Mouse (Mus musculus): Measurements from ENCODE around the gene Ston1. TPM values are rescaled to one million over a fixed set of nuclear protein-coding genes. Genes with fewer than 3 reads are reported as not detected.
A peak's percentile ranks its signal among the peaks of the same experiment; 100 is the strongest.

The Ston1 gene
- polyA plus RNA-seq, 1 experiment, result 16.6 TPM

GRCm38 (mm10) chr17:88641012-88641411 is 43.5 kb downstream of the Ston1 start:
- Histone ChIP-seq H3K4me3 (no peak overlapping the region), H3K79me2 (ENCODE audit: control insufficient read depth, insufficient read depth) (peaks cover 9% of the 10 kb centered on the region), H3ac (ENCODE audit: control insufficient read depth, insufficient read length) (no peak overlapping the region), H3K27me3 (ENCODE audit: control insufficient read depth, insufficient read depth, insufficient read length) (no peaks in the 10 kb centered on the region), H3K4me2 (ENCODE audit: low read depth) (no peak overlapping the region), H3K36me3 (ENCODE audit: control insufficient read depth, insufficient read depth) (peaks cover 11% of the 10 kb centered on the region)
- TF ChIP-seq POLR2A (IDR thresholded peaks at IDR 0.05; ENCODE audit: insufficient read length, low read depth) (no peak), E2F4 (IDR thresholded peaks at IDR 0.05; ENCODE audit: insufficient read depth) (no peak), MYOD1 (IDR thresholded peaks at IDR 0.05; ENCODE audit: control insufficient read depth in 1 of 3, insufficient read length in 2 of 3, low read depth in 2 of 3) (no peak), USF1 (IDR thresholded peaks at IDR 0.05; ENCODE audit: low read depth) (no peak), MAX (IDR thresholded peaks at IDR 0.05; ENCODE audit: low read depth) (no peak), POLR2AphosphoS2 (IDR thresholded peaks at IDR 0.05; ENCODE audit: insufficient read length, low read depth) (no peak), TCF3 (IDR thresholded peaks at IDR 0.05; ENCODE audit: insufficient read length, low read depth) (no peak), CEBPB (IDR thresholded peaks at IDR 0.05; ENCODE audit: insufficient read depth, poor library complexity, severe bottlenecking) (no peak), REST (IDR thresholded peaks at IDR 0.05; ENCODE audit: insufficient read depth, insufficient read length) (no peak), MYOG (IDR thresholded peaks at IDR 0.05; ENCODE audit: control insufficient read depth in 1 of 3, insufficient read depth in 1 of 3, insufficient read length in 2 of 3, low read depth in 2 of 3) (no peak), TCF12 (IDR thresholded peaks at IDR 0.05; ENCODE audit: insufficient read depth, poor library complexity, severe bottlenecking) (no peak), SRF (IDR thresholded peaks at IDR 0.05; ENCODE audit: control insufficient read depth, insufficient read length, low read depth) (no peak)

DNA sequence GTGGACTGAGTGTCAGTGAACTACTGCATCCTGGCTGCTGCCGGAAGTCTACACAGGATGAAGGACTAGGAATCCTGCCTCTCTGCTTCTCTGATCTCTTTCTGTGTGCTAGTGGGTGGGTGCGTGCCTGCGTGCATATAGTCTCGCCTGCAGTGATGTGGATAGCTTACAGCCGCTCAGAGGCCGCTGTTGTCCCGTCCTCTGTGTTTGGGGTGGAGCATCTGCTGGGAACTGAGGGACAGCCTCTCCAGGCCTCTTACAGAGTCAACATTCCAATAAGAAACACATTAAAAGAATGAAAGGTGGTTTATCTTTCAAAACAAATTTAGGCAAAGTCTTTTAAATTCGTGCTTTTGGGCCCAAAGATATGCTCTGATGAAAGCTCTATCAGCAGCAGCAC is 44.4 kb downstream of the Ston1 start:
- H3K79me2 ChIP-seq (ENCODE audit: control insufficient read depth, insufficient read depth), result peaks cover 9% of the 10 kb centered on the region
- no peak for TF ChIP-seq POLR2AphosphoS2 (IDR thresholded peaks at IDR 0.05; ENCODE audit: insufficient read length, low read depth)
- TF ChIP-seq SRF (IDR thresholded peaks at IDR 0.05; ENCODE audit: control insufficient read depth, insufficient read length, low read depth), result no peak
- TF ChIP-seq REST (IDR thresholded peaks at IDR 0.05; ENCODE audit: insufficient read depth, insufficient read length), result no peak
- no peak for TF ChIP-seq POLR2A (IDR thresholded peaks at IDR 0.05; ENCODE audit: insufficient read length, low read depth)
- no peak for TF ChIP-seq MYOD1 (IDR thresholded peaks at IDR 0.05; ENCODE audit: control insufficient read depth in 1 of 3, insufficient read length in 2 of 3, low read depth in 2 of 3)
- no peak for TF ChIP-seq TCF12 (IDR thresholded peaks at IDR 0.05; ENCODE audit: insufficient read depth, poor library complexity, severe bottlenecking)
- TF ChIP-seq USF1 (IDR thresholded peaks at IDR 0.05; ENCODE audit: low read depth), result no peak
- TF ChIP-seq MAX (IDR thresholded peaks at IDR 0.05; ENCODE audit: low read depth), result no peak
- no peak for TF ChIP-seq CEBPB (IDR thresholded peaks at IDR 0.05; ENCODE audit: insufficient read depth, poor library complexity, severe bottlenecking)
- TF ChIP-seq E2F4 (IDR thresholded peaks at IDR 0.05; ENCODE audit: insufficient read depth), result no peak
- no peak for TF ChIP-seq TCF3 (IDR thresholded peaks at IDR 0.05; ENCODE audit: insufficient read length, low read depth)
- TF ChIP-seq MYOG (IDR thresholded peaks at IDR 0.05; ENCODE audit: control insufficient read depth in 1 of 3, insufficient read depth in 1 of 3, insufficient read length in 2 of 3, low read depth in 2 of 3), result no peak
- H3K4me3 ChIP-seq, result no peak overlapping the region
- no peaks in the 10 kb centered on the region for H3K27me3 ChIP-seq (ENCODE audit: control insufficient read depth, insufficient read depth, insufficient read length)
- peaks cover 11% of the 10 kb centered on the region for H3K36me3 ChIP-seq (ENCODE audit: control insufficient read depth, insufficient read depth)
- no peak overlapping the region for H3ac ChIP-seq (ENCODE audit: control insufficient read depth, insufficient read length)
- no peak overlapping the region for H3K4me2 ChIP-seq (ENCODE audit: low read depth)

GRCm38 (mm10) chr17:88644876-88645275 is 47.4 kb downstream of the Ston1 start:
- no peaks in the 10 kb centered on the region for H3K27me3 ChIP-seq (ENCODE audit: control insufficient read depth, insufficient read depth, insufficient read length)
- no peak overlapping the region for H3K4me2 ChIP-seq (ENCODE audit: low read depth)
- H3K36me3 ChIP-seq (ENCODE audit: control insufficient read depth, insufficient read depth), result no peaks in the 10 kb centered on the region

DNA sequence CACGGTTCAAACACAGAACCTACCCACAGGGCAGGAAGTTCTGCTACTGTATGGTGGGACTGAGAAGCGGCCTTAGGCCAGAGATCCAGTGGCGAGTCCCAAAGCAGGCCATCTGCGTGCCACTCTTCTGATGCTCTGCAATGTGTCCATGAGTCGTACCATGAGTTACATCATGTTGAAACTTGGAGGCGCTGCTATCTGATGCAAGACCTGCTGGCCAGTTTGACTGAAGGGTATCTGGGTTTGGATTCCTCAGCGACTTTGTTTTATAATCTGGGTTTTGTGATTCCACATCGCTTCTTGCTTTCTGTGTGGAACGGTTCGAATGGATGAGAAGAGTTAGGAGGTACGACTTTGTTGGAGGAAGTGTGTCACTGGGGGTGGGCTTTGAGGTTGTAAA is 47.8 kb downstream of the Ston1 start:
- Histone ChIP-seq H3K4me3 (no peak overlapping the region), H3K36me3 (ENCODE audit: control insufficient read depth, insufficient read depth) (no peaks in the 10 kb centered on the region), H3K27me3 (ENCODE audit: control insufficient read depth, insufficient read depth, insufficient read length) (no peaks in the 10 kb centered on the region), H3K4me2 (ENCODE audit: low read depth) (no peak overlapping the region), H3ac (ENCODE audit: control insufficient read depth, insufficient read length) (no peak overlapping the region), H3K79me2 (ENCODE audit: control insufficient read depth, insufficient read depth) (no peaks in the 10 kb centered on the region)
- peak; percentile 43; the same call in 1 of the 2 replicates for TF ChIP-seq CEBPB (IDR thresholded peaks at IDR 0.05; ENCODE audit: insufficient read depth, poor library complexity, severe bottlenecking)
- no peak for TF ChIP-seq POLR2A (IDR thresholded peaks at IDR 0.05; ENCODE audit: insufficient read length, low read depth)
- TF ChIP-seq USF1 (IDR thresholded peaks at IDR 0.05; ENCODE audit: low read depth), result no peak

More at GRCm38 (mm10) chr17:88644876-88645275, 47.4 kb downstream of the Ston1 start:
- Histone ChIP-seq H3K4me3 (no peak overlapping the region), H3ac (ENCODE audit: control insufficient read depth, insufficient read length) (no peak overlapping the region), H3K79me2 (ENCODE audit: control insufficient read depth, insufficient read depth) (no peaks in the 10 kb centered on the region)
- no peak for TF ChIP-seq CEBPB (IDR thresholded peaks at IDR 0.05; ENCODE audit: insufficient read depth, poor library complexity, severe bottlenecking)
- TF ChIP-seq USF1 (IDR thresholded peaks at IDR 0.05; ENCODE audit: low read depth), result no peak
- no peak for TF ChIP-seq MYOD1 (IDR thresholded peaks at IDR 0.05; ENCODE audit: control insufficient read depth in 1 of 3, insufficient read length in 2 of 3, low read depth in 2 of 3)
- TF ChIP-seq MAX (IDR thresholded peaks at IDR 0.05; ENCODE audit: low read depth), result no peak
- no peak for TF ChIP-seq REST (IDR thresholded peaks at IDR 0.05; ENCODE audit: insufficient read depth, insufficient read length)
- TF ChIP-seq TCF3 (IDR thresholded peaks at IDR 0.05; ENCODE audit: insufficient read length, low read depth), result no peak
- TF ChIP-seq E2F4 (IDR thresholded peaks at IDR 0.05; ENCODE audit: insufficient read depth), result no peak
- no peak for TF ChIP-seq MYOG (IDR thresholded peaks at IDR 0.05; ENCODE audit: control insufficient read depth in 1 of 3, insufficient read depth in 1 of 3, insufficient read length in 2 of 3, low read depth in 2 of 3)
- TF ChIP-seq TCF12 (IDR thresholded peaks at IDR 0.05; ENCODE audit: insufficient read depth, poor library complexity, severe bottlenecking), result no peak
- no peak for TF ChIP-seq POLR2A (IDR thresholded peaks at IDR 0.05; ENCODE audit: insufficient read length, low read depth)
- TF ChIP-seq SRF (IDR thresholded peaks at IDR 0.05; ENCODE audit: control insufficient read depth, insufficient read length, low read depth), result no peak
- TF ChIP-seq POLR2AphosphoS2 (IDR thresholded peaks at IDR 0.05; ENCODE audit: insufficient read length, low read depth), result no peak

GRCm38 (mm10) chr17:88647149-88647548 is 49.7 kb downstream of the Ston1 start:
- Histone ChIP-seq H3K36me3 (ENCODE audit: control insufficient read depth, insufficient read depth) (no peaks in the 10 kb centered on the region), H3K27me3 (ENCODE audit: control insufficient read depth, insufficient read depth, insufficient read length) (no peaks in the 10 kb centered on the region)
- no peak for TF ChIP-seq POLR2AphosphoS2 (IDR thresholded peaks at IDR 0.05; ENCODE audit: insufficient read length, low read depth)
- no peak for TF ChIP-seq MYOD1 (IDR thresholded peaks at IDR 0.05; ENCODE audit: control insufficient read depth in 1 of 3, insufficient read length in 2 of 3, low read depth in 2 of 3)
- no peak for TF ChIP-seq USF1 (IDR thresholded peaks at IDR 0.05; ENCODE audit: low read depth)
- no peak for TF ChIP-seq REST (IDR thresholded peaks at IDR 0.05; ENCODE audit: insufficient read depth, insufficient read length)
- no peak for TF ChIP-seq MAX (IDR thresholded peaks at IDR 0.05; ENCODE audit: low read depth)
- TF ChIP-seq MYOG (IDR thresholded peaks at IDR 0.05; ENCODE audit: control insufficient read depth in 1 of 3, insufficient read depth in 1 of 3, insufficient read length in 2 of 3, low read depth in 2 of 3), result no peak
- no peak for TF ChIP-seq POLR2A (IDR thresholded peaks at IDR 0.05; ENCODE audit: insufficient read length, low read depth)
- no peak for TF ChIP-seq TCF3 (IDR thresholded peaks at IDR 0.05; ENCODE audit: insufficient read length, low read depth)
- no peak for TF ChIP-seq E2F4 (IDR thresholded peaks at IDR 0.05; ENCODE audit: insufficient read depth)
- no peak for TF ChIP-seq CEBPB (IDR thresholded peaks at IDR 0.05; ENCODE audit: insufficient read depth, poor library complexity, severe bottlenecking)
- no peak for TF ChIP-seq SRF (IDR thresholded peaks at IDR 0.05; ENCODE audit: control insufficient read depth, insufficient read length, low read depth)
- no peak for TF ChIP-seq TCF12 (IDR thresholded peaks at IDR 0.05; ENCODE audit: insufficient read depth, poor library complexity, severe bottlenecking)

More at GRCm38 (mm10) chr17:88647149-88647548, 49.7 kb downstream of the Ston1 start:
- H3K4me3 ChIP-seq, result no peak overlapping the region
- no peak overlapping the region for H3ac ChIP-seq (ENCODE audit: control insufficient read depth, insufficient read length)
- no peak overlapping the region for H3K4me2 ChIP-seq (ENCODE audit: low read depth)
- no peaks in the 10 kb centered on the region for H3K79me2 ChIP-seq (ENCODE audit: control insufficient read depth, insufficient read depth)
